Mouse (Mus musculus) left cerebral cortex, postnatal 10 days (tissue): ENCODE measurements around the gene 1700001F09Rik. TPM values are rescaled to one million over a fixed set of nuclear protein-coding genes. Genes with fewer than 3 reads are reported as not detected.
"Not testable (repeated sequence)": the region's sequence is repeated elsewhere in the genome, so short reads cannot be mapped to it uniquely, and the experiment has no call there.

Experiments used
- DNase-seq, 2 experiments: peaks; one replicate each; pipeline ENCODE4 v3.0.0; 2021 to 2022; ENCODE audit warnings: low spot score in 2 of 2, mixed read lengths in 1 of 2; ENCODE audit errors: extremely low spot score in 1 of 2
- intact Hi-C: fragments of 180-260 bp; cut with DNase I; formaldehyde crosslinking; loops from one replicate; pipeline ENCODE4 v1.15.1; 2025
- total RNA-seq, 2 experiments: library from RNA; stranded (reverse); gene quantifications; 2 replicates each; pipeline ENCODE4 v1.2.3; 2021

Gene 1700001F09Rik
- total RNA-seq, result 1 to 10 TPM in 1 of 2 experiments, not detected in 1; 1.8 TPM

GRCm38 (mm10) chr14:43347711-43348110 lies at the start of gene 1700001F09Rik:
TSS of gene 1700001F09Rik (minus strand) at chr14:43347811.
- intact Hi-C loops, DNase-seq: not testable (repeated sequence)

- DNase-seq, result peak in 1 of 2 experiments; percentile 21
- intact Hi-C loops, result not testable (repeated sequence)
These were observed 14.1 kb upstream of the 1700001F09Rik start for GRCm38 (mm10) chr14:43361713-43362112.

DNA sequence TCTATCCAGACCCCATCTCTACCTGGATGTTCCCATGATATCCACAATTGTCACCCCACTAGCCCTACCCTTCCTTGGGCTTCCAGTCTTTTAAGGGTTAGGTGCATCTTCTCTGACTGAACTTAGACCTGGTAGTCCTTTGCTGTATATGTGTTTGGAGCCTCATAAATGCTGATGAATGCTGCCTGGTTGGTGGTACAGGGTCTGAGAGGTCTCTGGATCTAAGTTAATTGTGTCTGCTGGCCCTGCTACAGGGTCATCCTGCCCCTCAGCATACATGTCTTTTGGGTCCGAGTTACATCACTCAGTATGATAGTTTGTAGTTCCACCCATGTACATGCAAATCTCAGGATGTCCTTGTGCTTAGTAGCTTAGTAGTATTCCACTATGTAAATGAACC lies 11.6 kb upstream of the 1700001F09Rik start:
- intact Hi-C loops, result not testable (repeated sequence)
- peak in 1 of 2 experiments; percentile 12 for DNase-seq

DNA sequence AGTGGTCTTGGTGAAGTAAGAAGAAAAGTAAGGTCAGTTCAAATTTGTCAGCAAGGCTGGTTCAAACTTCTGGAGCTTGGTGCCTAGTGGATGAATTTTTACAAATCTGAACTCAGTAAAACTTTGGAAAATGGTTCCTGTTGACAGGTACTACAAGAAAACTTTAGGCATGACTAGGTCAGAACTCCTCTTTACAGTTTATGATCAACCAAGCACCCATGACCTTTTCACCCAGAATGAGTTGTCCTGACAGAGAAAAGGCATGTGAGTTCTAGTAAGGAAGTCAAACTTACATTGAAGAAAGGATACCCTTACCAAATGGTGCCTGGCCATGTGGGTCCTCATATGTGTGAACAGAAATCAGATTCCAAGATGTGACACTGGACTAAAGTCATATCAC lies 9.9 kb upstream of the 1700001F09Rik start:
- intact Hi-C loops, DNase-seq: not testable (repeated sequence)

DNA sequence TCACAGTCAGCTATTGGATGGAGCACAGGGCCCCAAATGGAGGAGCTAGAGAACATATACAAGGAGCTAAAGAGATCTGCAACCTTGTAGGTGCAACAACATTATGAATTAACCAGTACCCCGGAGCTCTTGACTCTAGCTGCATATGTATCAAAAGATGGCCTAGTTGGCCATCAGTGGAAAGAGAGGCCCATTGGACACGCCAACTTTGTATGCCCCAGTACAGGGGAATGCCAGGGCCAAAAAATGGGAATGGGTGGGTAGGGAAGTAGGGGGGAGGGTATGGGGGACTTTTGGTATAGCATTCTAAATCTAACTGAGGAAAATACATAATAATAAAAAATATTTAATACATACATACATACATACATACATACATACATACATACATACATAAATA lies 5.3 kb upstream of the 1700001F09Rik start:
- intact Hi-C loops, DNase-seq: not testable (repeated sequence)

GRCm38 (mm10) chr14:43337646-43338045 lies 10.0 kb downstream of the 1700001F09Rik start:
- intact Hi-C loops, DNase-seq: not testable (repeated sequence)

- DNase-seq, result peak in 1 of 2 experiments; percentile 28
- intact Hi-C loops, result not testable (repeated sequence)
These were observed 16.2 kb downstream of the 1700001F09Rik start for GRCm38 (mm10) chr14:43331362-43331880.

DNA sequence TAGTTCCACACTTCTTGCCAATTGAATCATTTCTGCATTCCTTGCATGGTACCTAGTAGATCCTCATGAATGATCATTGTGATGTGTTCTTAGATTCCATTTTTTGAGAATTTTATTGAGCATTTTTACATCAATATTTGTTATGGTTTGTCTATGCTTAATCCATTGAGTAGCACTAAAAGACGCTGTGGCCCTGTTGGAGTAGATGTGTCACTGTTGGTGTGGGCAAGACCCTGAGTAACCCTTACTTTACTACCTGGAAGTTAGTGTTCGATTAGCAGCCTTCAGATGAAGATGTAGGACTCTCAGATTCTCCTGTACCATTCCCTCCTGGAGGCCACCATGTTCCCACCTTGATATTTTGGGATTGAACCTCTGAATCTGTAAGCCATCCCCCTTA lies 19.0 kb downstream of the 1700001F09Rik start:
- DNase-seq, intact Hi-C loops: not testable (repeated sequence)

DNA sequence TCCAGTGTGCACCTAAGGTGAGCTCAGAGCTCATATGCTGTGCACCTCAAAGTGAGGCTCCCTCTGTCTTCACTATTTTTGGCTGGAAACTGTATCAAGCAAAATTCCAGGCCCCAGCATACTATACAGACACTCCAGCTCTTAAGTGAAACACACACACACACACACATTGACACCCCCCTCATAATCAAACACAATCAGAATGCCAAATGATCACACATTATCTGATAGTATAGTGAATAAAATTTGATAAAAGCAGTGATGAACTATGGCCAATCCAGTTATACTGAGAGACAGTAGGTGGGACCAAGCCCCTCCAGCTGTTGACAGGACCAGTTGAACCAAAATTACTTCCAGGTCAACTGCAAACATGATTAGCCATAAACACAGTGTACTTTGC lies 28.1 kb downstream of the 1700001F09Rik start:
- DNase-seq, intact Hi-C loops: not testable (repeated sequence)

DNA sequence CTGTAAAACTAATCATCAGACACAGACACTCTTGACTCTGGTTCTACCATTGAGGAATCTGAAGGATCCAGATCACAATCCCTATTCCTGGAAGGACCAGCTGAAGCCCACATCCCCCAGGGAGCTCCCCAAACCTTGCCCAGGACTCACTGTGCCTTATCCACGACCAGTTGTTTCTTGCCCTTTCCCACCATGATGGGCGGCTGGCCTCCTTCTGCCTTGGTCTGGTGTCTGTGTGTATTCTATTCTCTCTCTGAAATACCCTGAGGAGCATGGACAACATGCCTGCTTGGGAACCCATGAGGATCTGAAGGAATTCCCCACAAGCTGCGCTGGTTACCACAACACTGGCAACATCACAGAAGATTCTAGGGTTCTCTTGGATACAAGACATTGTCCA lies 54.1 kb downstream of the 1700001F09Rik start, which contains the start of gene Gm8127:
Gm8127 (minus strand) TSS at position 330 of the 400 bp plus-strand sequence.
- DNase-seq, intact Hi-C loops: not testable (repeated sequence)

Other genes starting within 250 kb of the 1700001F09Rik start
- under 1 TPM in 1 of 2 experiments, not detected in 1; 0.64 TPM for gene Gm8104, start 247.2 kb downstream of the 1700001F09Rik start, total RNA-seq
- under 1 TPM in 1 of 2 experiments, not detected in 1; 0.62 TPM for gene Gm7233, start 167.9 kb downstream of the 1700001F09Rik start, total RNA-seq
- not detected for gene Gm8122, start 112.5 kb downstream of the 1700001F09Rik start, total RNA-seq
- gene Gm8126, start 89.2 kb downstream of the 1700001F09Rik start, total RNA-seq, result not detected
- gene Gm9732, start 72.8 kb downstream of the 1700001F09Rik start, total RNA-seq, result not detected
- gene Gm8127, start 54.0 kb downstream of the 1700001F09Rik start, total RNA-seq, result not detected
- gene Gm8138, start 68.5 kb upstream of the 1700001F09Rik start, total RNA-seq, result not detected
- gene Gm5799, start 195.8 kb upstream of the 1700001F09Rik start, total RNA-seq, result under 1 TPM in 1 of 2 experiments, not detected in 1; 0.64 TPM
- gene Gm17654, start 231.3 kb upstream of the 1700001F09Rik start, total RNA-seq, result not detected